Comparison of ENCODE assay signal across 14 mouse cellular contexts in genomic region chr16:23167079-23167478, GRCm38 (mm10). TPM values are rescaled to one million over a fixed set of nuclear protein-coding genes. Genes with fewer than 3 reads are reported as not detected.
DNase-seq lines count a peak whose midpoint lies in the region; ATAC-seq lines count a peak whose summit lies in the region.
"Had no signal": no experiment of that assay in that cellular context is flagged by ENCODE, and none has a peak within 500 bp of the region (broad histone marks: within the 10 kb centered on the region; RNA-seq: fewer than 3 reads in every experiment).

No protein-coding gene starts in this region.

- H3K4me1 ChIP-seq in lung, embryonic 15.5 days: no peaks in the 10 kb centered on the region
- H3K4me1 ChIP-seq in hindbrain, embryonic 13.5 days (replicated peaks): no peaks in the 10 kb centered on the region

- H3K4me2 ChIP-seq in lung, embryonic 15.5 days: no peak overlapping the region
- no peak overlapping the region for H3K4me2 ChIP-seq in hindbrain, embryonic 13.5 days
- H3K4me2 ChIP-seq: liver, embryonic 11.5 days had no signal

- peak; percentile 64 for DNase-seq in adrenal gland, adult 2 months
- DNase-seq in adrenal gland, postnatal 4 days (ENCODE audit: low spot score in 2 of 2): no peak
- DNase-seq in lung, postnatal 10 days: no peak
- no peak for DNase-seq in testis, postnatal 14 days (ENCODE audit: low spot score)
- DNase-seq: B cell, adult 2 months; gastrocnemius, postnatal 14 days; thymus, adult 18-20 months had no signal

- 41% methylated on average over 5 of the region's 5 CpGs for WGBS in lung, embryonic 15.5 days
- 81% methylated on average over 5 of the region's 5 CpGs for WGBS in hindbrain, embryonic 13.5 days

- ATAC-seq in lung, embryonic 15.5 days (ENCODE audit: borderline replicate concordance, extremely low read depth, low FRiP score, low TSS enrichment): no peak
- ATAC-seq in granulocyte monocyte progenitor cell, adult 5-6 weeks (replicated peaks; ENCODE audit: poor library complexity, severe bottlenecking): peak; percentile 51
- peak; percentile 34 for ATAC-seq in megakaryocyte, adult 5-6 weeks (ENCODE audit: poor library complexity, severe bottlenecking)
- no peak for ATAC-seq in hindbrain, embryonic 13.5 days (ENCODE audit: low FRiP score)
- ATAC-seq: midbrain, embryonic 16.5 days had no signal

- no peaks in the 10 kb centered on the region for H3K9me3 ChIP-seq in lung, embryonic 15.5 days
- H3K9me3 ChIP-seq in hindbrain, embryonic 13.5 days: no peaks in the 10 kb centered on the region

- no peak overlapping the region for H3K9ac ChIP-seq in lung, embryonic 15.5 days
- H3K9ac ChIP-seq in hindbrain, embryonic 13.5 days: no peak overlapping the region

- no peaks in the 10 kb centered on the region for H3K36me3 ChIP-seq in lung, embryonic 15.5 days
- no peaks in the 10 kb centered on the region for H3K36me3 ChIP-seq in hindbrain, embryonic 13.5 days

- peak overlapping the region; percentile 33; the same call in 1 of the 2 replicates for H3K27ac ChIP-seq in lung, embryonic 15.5 days
- no peak overlapping the region for H3K27ac ChIP-seq in hindbrain, embryonic 13.5 days

- no peaks in the 10 kb centered on the region for H3K27me3 ChIP-seq in lung, embryonic 15.5 days
- H3K27me3 ChIP-seq in hindbrain, embryonic 13.5 days: no peaks in the 10 kb centered on the region

- H3K4me3 ChIP-seq in lung, embryonic 15.5 days: no peak overlapping the region
- no peak overlapping the region for H3K4me3 ChIP-seq in hindbrain, embryonic 13.5 days

RNA-seq across cellular contexts. Expression of gene Adipoq, which starts 20.7 kb away (rescaled TPM):
- total RNA-seq in adrenal gland, adult 2 months (2021): 100 to 1,000 TPM; 337 to 708 TPM
- polyA plus RNA-seq in adrenal gland, adult 2 months (2012; rRNA removed): 138 and 239 TPM in 2 replicates
- total RNA-seq in adrenal gland, postnatal 4 days (2021): 100 to 1,000 TPM; 119 to 145 TPM
- polyA plus RNA-seq in lung, embryonic 15.5 days (2015; fragmentation: Nextera tagmentation; extraction: Ambion mirVana): 0.19 TPM in 1 of 2 replicates, not detected in the other
- total RNA-seq in granulocyte monocyte progenitor cell, adult 5-6 weeks (2014; fragmentation: Nextera tagmentation): not detected in 2 replicates
- total RNA-seq in granulocyte monocyte progenitor cell, adult 5-6 weeks (2017): 0.15 TPM in 1 of 2 replicates, not detected in the other
- total RNA-seq in megakaryocyte, adult 5-6 weeks (2015): 0.55 and 0.80 TPM in 2 replicates
- 0.40 and 1.7 TPM in 2 replicates for total RNA-seq in megakaryocyte, adult 5-6 weeks (2017)
- not detected in 2 replicates for polyA plus RNA-seq in hindbrain, embryonic 13.5 days (2015; fragmentation: Nextera tagmentation; extraction: Ambion mirVana)
- total RNA-seq: common myeloid progenitor, adult 5-6 weeks had no signal
- polyA plus RNA-seq: liver, embryonic 11.5 days; midbrain, embryonic 16.5 days had no signal

RNA-seq across cellular contexts. Expression of gene Rfc4, which starts 39.5 kb away (rescaled TPM):
- 1 to 10 TPM; 3.4 to 7.8 TPM for total RNA-seq in adrenal gland, adult 2 months (2021)
- polyA plus RNA-seq in adrenal gland, adult 2 months (2012; rRNA removed): not detected in 2 replicates
- 10 to 100 TPM; 24.2 to 25.5 TPM for total RNA-seq in adrenal gland, postnatal 4 days (2021)
- polyA plus RNA-seq in lung, embryonic 15.5 days (2015; fragmentation: Nextera tagmentation; extraction: Ambion mirVana): 135 and 138 TPM in 2 replicates
- total RNA-seq in granulocyte monocyte progenitor cell, adult 5-6 weeks (2014; fragmentation: Nextera tagmentation): 100.0 and 117 TPM in 2 replicates
- total RNA-seq in granulocyte monocyte progenitor cell, adult 5-6 weeks (2017): 78.2 and 92.9 TPM in 2 replicates
- total RNA-seq in megakaryocyte, adult 5-6 weeks (2015): 107 and 122 TPM in 2 replicates
- total RNA-seq in megakaryocyte, adult 5-6 weeks (2017): 42.3 and 45.5 TPM in 2 replicates
- 53.0 and 57.9 TPM in 2 replicates for polyA plus RNA-seq in hindbrain, embryonic 13.5 days (2015; fragmentation: Nextera tagmentation; extraction: Ambion mirVana)

RNA-seq across cellular contexts. Expression of gene St6gal1, which starts 57.5 kb away (rescaled TPM):
- 10 to 100 TPM; 32.2 to 49.5 TPM for total RNA-seq in adrenal gland, adult 2 months (2021)
- polyA plus RNA-seq in adrenal gland, adult 2 months (2012; rRNA removed): 23.1 and 24.2 TPM in 2 replicates
- total RNA-seq in adrenal gland, postnatal 4 days (2021): 10 to 100 TPM; 46.6 to 56.3 TPM
- 48.0 and 52.7 TPM in 2 replicates for polyA plus RNA-seq in lung, embryonic 15.5 days (2015; fragmentation: Nextera tagmentation; extraction: Ambion mirVana)
- not detected in 2 replicates for total RNA-seq in granulocyte monocyte progenitor cell, adult 5-6 weeks (2014; fragmentation: Nextera tagmentation)
- 0.13 and 1.8 TPM in 2 replicates for total RNA-seq in granulocyte monocyte progenitor cell, adult 5-6 weeks (2017)
- 2.4 and 2.8 TPM in 2 replicates for total RNA-seq in megakaryocyte, adult 5-6 weeks (2015)
- total RNA-seq in megakaryocyte, adult 5-6 weeks (2017): 2.3 and 3.3 TPM in 2 replicates
- polyA plus RNA-seq in hindbrain, embryonic 13.5 days (2015; fragmentation: Nextera tagmentation; extraction: Ambion mirVana): 38.9 and 41.6 TPM in 2 replicates

RNA-seq across cellular contexts. Expression of gene Eif4a2, which starts 59.8 kb away (rescaled TPM):
- 100 to 1,000 TPM; 474 to 617 TPM for total RNA-seq in adrenal gland, adult 2 months (2021)
- 24.3 and 27.9 TPM in 2 replicates for polyA plus RNA-seq in adrenal gland, adult 2 months (2012; rRNA removed)
- total RNA-seq in adrenal gland, postnatal 4 days (2021): 100 to 1,000 TPM; 482 to 508 TPM
- polyA plus RNA-seq in lung, embryonic 15.5 days (2015; fragmentation: Nextera tagmentation; extraction: Ambion mirVana): 202 and 203 TPM in 2 replicates
- 322 and 433 TPM in 2 replicates for total RNA-seq in granulocyte monocyte progenitor cell, adult 5-6 weeks (2014; fragmentation: Nextera tagmentation)
- 678 and 830 TPM in 2 replicates for total RNA-seq in granulocyte monocyte progenitor cell, adult 5-6 weeks (2017)
- 299 and 324 TPM in 2 replicates for total RNA-seq in megakaryocyte, adult 5-6 weeks (2015)
- total RNA-seq in megakaryocyte, adult 5-6 weeks (2017): 454 and 463 TPM in 2 replicates
- 315 and 322 TPM in 2 replicates for polyA plus RNA-seq in hindbrain, embryonic 13.5 days (2015; fragmentation: Nextera tagmentation; extraction: Ambion mirVana)

Comparison
In these comparisons a context has a peak if more than half of its experiments do, and no peak if none do; other contexts are left out.
1. ATAC-seq: peak in granulocyte monocyte progenitor cell, adult 5-6 weeks (single experiment) and megakaryocyte, adult 5-6 weeks (single experiment); none in lung, embryonic 15.5 days (single experiment) and hindbrain, embryonic 13.5 days (single experiment).
2. RNA of gene Adipoq, which starts 20.7 kb away (total RNA-seq): 337 to 708 TPM in adrenal gland, adult 2 months and 119 to 145 TPM in adrenal gland, postnatal 4 days; 0.40 to 1.7 TPM in megakaryocyte, adult 5-6 weeks and 0.15 TPM in granulocyte monocyte progenitor cell, adult 5-6 weeks; every median in the first group is over 10 times any median in the second.
3. RNA of gene St6gal1, which starts 57.5 kb away (total RNA-seq): 46.6 to 56.3 TPM in adrenal gland, postnatal 4 days and 32.2 to 49.5 TPM in adrenal gland, adult 2 months; 2.3 to 3.3 TPM in megakaryocyte, adult 5-6 weeks and 0.13 to 1.8 TPM in granulocyte monocyte progenitor cell, adult 5-6 weeks; every median in the first group is over 4 times any median in the second.